Mouse (Mus musculus) hindbrain, embryonic 12.5 days (tissue): ENCODE measurements around the gene Wdfy2. TPM values are rescaled to one million over a fixed set of nuclear protein-coding genes. Genes with fewer than 3 reads are reported as not detected.
"Not testable (repeated sequence)": the region's sequence is repeated elsewhere in the genome, so short reads cannot be mapped to it uniquely, and the experiment has no call there.

Experiments
- ATAC-seq: fragments of 200-750 bp; cut with Nextera tagmentation; 2 replicates; pipeline ENCODE4 v1.8.0; 2017; ENCODE audit warnings: moderate TSS enrichment; ENCODE audit not compliant: low FRiP score
- H3K27ac ChIP-seq: fragments of 300-500 bp; sonication (generic); 2 replicates; pipeline ENCODE4 v1.5.1; 2016; ENCODE audit warnings: mild to moderate bottlenecking
- H3K27me3 ChIP-seq: fragments of 300-500 bp; sonication (generic); 2 replicates; pipeline ENCODE4 v1.6.1; 2016; ENCODE audit warnings: mild to moderate bottlenecking
- H3K36me3 ChIP-seq: fragments of 300-500 bp; sonication (generic); 2 replicates; pipeline ENCODE4 v1.6.1; 2016; ENCODE audit warnings: mild to moderate bottlenecking
- H3K4me1 ChIP-seq: fragments of 300-500 bp; sonication (generic); 2 replicates; pipeline ENCODE4 v1.6.1; 2016
- H3K4me2 ChIP-seq: fragments of 300-500 bp; sonication (generic); replicated peaks from 2 replicates; pipeline ENCODE4 v1.6.1; 2016; ENCODE audit warnings: mild to moderate bottlenecking
- H3K4me3 ChIP-seq: fragments of 300-500 bp; sonication (generic); 2 replicates; pipeline ENCODE4 v1.5.1; 2016; ENCODE audit warnings: mild to moderate bottlenecking
- H3K9ac ChIP-seq: fragments of 300-500 bp; sonication (generic); 2 replicates; pipeline ENCODE4 v1.6.1; 2016; ENCODE audit warnings: mild to moderate bottlenecking, moderate library complexity
- H3K9me3 ChIP-seq: fragments of 300-500 bp; sonication (generic); replicated peaks from 2 replicates; pipeline ENCODE4 v1.6.1; 2016; ENCODE audit warnings: mild to moderate bottlenecking
- WGBS: fragments of 180-500 bp; shearing (Covaris S2); methylation state at CpG from one replicate; pipeline ENCODE4 v1.1.7; 2016; 5-methylcytosine and 5-hydroxymethylcytosine counted together
- polyA plus RNA-seq: library from polyadenylated mRNA; unstranded; fragments of >200 nt; fragmentation: Nextera tagmentation; extraction: Ambion mirVana; gene quantifications from 2 replicates; pipeline ENCODE4 v1.2.1, GENCODE M21; 2016

The Wdfy2 gene
- polyA plus RNA-seq, 1 experiment from 2014 or later: 15.0 TPM

DNA sequence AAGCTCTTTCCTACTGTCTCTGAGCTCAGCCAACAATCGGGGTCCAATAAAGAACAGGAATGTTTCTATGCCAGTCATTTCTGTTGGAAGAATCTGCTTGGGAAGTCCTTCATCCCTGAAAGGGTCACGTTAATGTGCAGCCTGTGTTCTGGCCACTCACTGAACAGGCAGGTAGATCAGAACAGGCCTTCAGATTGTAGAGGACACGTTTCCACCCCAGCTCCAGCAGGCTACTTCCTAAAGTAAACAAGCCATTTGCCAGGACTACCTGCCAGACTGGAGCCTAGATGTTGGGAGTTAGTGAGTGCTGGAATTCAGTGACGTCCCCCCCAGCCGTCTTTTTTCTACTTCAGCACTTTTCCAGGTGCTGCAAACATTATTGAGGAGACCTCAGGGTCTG, 46.7 kb downstream of the Wdfy2 start:
- 56% methylated on average over 5 of the region's 5 CpGs for WGBS
- no peak overlapping the region for H3K4me2 ChIP-seq
- H3K4me1 ChIP-seq: peaks cover 24% of the 10 kb centered on the region
- H3K9me3 ChIP-seq: no peaks in the 10 kb centered on the region
- H3K9ac ChIP-seq: no peak overlapping the region
- no peak overlapping the region for H3K4me3 ChIP-seq
- H3K27me3 ChIP-seq: no peaks in the 10 kb centered on the region
- no peaks in the 10 kb centered on the region for H3K36me3 ChIP-seq
- H3K27ac ChIP-seq: no peak overlapping the region
- no peak for ATAC-seq

- H3K9ac ChIP-seq: no peak overlapping the region
- no peak for ATAC-seq
- H3K4me1 ChIP-seq: peaks cover 19% of the 10 kb centered on the region
- no peak overlapping the region for H3K27ac ChIP-seq
- H3K4me3 ChIP-seq: no peak overlapping the region
- H3K9me3 ChIP-seq: no peaks in the 10 kb centered on the region
- no peaks in the 10 kb centered on the region for H3K27me3 ChIP-seq
- H3K4me2 ChIP-seq: no peak overlapping the region
- H3K36me3 ChIP-seq: no peaks in the 10 kb centered on the region
- WGBS: 88% methylated on average over 1 of the region's 1 CpGs
These were observed 47.2 kb downstream of the Wdfy2 start for GRCm38 (mm10) chr14:62884639-62885038.

DNA sequence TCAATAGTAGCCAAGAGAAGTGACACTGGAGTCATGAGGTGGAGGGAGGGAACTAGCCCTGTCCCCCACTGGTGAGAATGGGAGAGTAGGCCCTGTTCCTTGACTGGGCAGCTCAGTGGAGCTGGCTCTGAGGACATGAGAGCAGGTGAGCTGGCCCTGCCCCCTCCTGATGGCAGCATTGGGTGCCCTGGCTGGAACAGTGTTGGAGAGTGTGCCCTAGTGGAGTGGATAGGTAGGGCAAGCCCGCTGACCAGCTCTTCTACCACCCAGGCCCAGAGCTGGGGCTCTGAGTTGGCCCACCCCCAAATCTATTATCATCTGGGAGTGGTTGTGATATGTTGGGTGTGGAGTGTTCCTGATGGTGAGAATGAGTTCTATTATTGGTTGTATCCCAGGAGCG, 47.7 kb downstream of the Wdfy2 start:
- no peak overlapping the region for H3K4me2 ChIP-seq
- H3K9ac ChIP-seq: no peak overlapping the region
- WGBS: 92% methylated on average over 2 of the region's 2 CpGs
- H3K4me1 ChIP-seq: peaks cover 14% of the 10 kb centered on the region
- H3K4me3 ChIP-seq: no peak overlapping the region
- H3K9me3 ChIP-seq: no peaks in the 10 kb centered on the region
- no peaks in the 10 kb centered on the region for H3K27me3 ChIP-seq
- ATAC-seq: no peak
- no peak overlapping the region for H3K27ac ChIP-seq
- no peaks in the 10 kb centered on the region for H3K36me3 ChIP-seq

DNA sequence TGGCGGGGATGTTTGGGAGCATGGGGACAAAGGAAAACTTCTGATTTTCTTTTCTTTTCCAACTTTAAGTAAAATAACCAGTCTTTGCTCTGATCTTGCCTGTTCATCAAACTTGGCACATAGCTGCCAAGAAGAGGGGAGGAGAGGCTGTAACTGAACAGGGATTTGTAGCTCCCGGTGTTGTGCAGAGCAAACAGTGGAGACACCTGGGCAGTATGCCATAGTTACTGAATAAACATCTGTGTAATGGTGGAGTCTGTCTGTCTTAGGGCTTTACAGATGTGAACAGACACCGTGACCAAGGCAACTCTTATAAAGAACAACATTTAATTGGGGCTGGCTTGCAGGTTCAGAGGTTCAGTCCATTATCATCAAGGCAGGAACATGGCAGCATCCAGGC, 53.9 kb downstream of the Wdfy2 start:
- Histone ChIP-seq H3K9me3 (no peaks in the 10 kb centered on the region), H3K4me2 (no peak overlapping the region)
- no peak for ATAC-seq

DNA sequence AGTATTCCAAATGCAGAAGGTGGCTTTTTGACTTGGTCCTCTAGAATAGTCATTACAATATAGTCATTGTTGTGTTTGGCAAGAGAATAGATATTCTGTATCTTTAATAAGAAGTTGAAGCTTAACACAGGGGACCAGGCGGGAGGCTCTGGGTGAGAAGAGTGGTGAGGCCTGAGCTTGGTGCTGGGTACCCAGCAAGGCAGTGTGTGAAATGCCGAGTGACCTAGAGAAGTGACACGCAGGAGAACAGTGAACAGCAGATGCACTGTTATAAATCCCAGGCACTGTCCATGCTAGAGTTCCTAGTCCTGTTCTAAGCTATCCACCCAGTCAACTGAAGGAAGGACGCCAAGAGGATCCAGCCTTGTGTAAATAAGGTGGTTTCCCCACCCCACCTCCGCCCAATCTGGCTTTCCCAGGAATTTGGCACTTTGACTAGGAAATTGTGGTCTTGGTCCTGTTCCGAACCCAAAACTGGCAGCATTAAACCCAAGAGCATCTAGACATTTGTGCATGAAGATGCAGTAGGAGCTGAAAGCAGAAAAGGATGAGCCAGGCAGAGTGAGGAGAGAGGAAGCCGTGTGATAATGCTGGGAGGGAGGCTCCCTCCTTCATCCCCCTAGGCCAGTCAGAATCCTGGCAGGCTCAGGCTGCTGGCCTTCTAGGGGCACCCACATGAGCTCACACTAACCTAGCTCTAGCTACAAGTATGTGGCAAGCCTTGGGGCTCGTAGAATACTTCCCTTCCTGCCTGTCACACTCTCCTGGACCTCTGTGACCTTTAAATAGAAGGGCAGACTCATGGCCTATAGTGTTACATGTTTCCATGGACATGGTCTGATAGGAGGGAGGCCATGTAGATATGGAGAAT, 55.5 kb downstream of the Wdfy2 start:
- H3K4me3 ChIP-seq: no peak overlapping the region
- no peaks in the 10 kb centered on the region for H3K27me3 ChIP-seq
- H3K36me3 ChIP-seq: no peaks in the 10 kb centered on the region
- no peak overlapping the region for H3K27ac ChIP-seq
- no peak overlapping the region for H3K9ac ChIP-seq
- ATAC-seq: no peak
- no peaks in the 10 kb centered on the region for H3K9me3 ChIP-seq
- H3K4me1 ChIP-seq: peaks cover 10% of the 10 kb centered on the region; the same call in 1 of the 2 replicates
- 80% methylated on average over 8 of the region's 8 CpGs for WGBS
- H3K4me2 ChIP-seq: no peak overlapping the region

More for the DNA sequence above, 53.9 kb downstream of the Wdfy2 start:
- no peak overlapping the region for H3K9ac ChIP-seq
- peaks cover 10% of the 10 kb centered on the region; the same call in 1 of the 2 replicates for H3K4me1 ChIP-seq
- no peaks in the 10 kb centered on the region for H3K27me3 ChIP-seq
- H3K27ac ChIP-seq: no peak overlapping the region
- no peaks in the 10 kb centered on the region for H3K36me3 ChIP-seq
- H3K4me3 ChIP-seq: no peak overlapping the region
- 94% methylated on average over 3 of the region's 3 CpGs for WGBS

DNA sequence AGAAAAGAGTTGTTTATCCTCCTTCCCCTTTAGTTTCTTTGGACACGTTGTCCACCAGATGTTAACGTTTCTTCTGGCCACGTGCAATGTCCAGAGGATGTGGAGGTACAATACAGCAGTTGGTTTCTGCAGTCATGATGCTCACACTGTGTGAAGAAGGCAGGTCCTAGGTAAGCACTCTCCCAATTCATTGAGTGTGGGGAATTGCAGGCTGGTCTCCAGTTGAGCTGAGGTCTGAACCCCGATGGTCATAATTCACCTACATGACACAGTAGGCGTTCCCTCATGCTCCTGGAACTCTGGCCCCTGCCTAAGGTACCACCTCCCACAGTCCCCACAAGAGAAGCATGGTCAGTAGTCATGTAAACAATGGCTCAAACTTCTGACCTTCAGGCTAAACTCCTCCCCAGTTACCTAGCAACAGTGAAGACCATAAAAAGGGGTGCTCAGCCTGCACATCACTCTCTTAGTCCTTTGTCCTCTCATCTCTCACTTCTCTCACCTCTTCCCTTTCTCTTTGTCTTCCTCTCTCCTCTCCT, 56.2 kb downstream of the Wdfy2 start:
- not testable (repeated sequence) for H3K4me1 ChIP-seq, H3K9me3 ChIP-seq, H3K36me3 ChIP-seq, H3K27ac ChIP-seq, H3K27me3 ChIP-seq, ATAC-seq, H3K9ac ChIP-seq, H3K4me2 ChIP-seq, H3K4me3 ChIP-seq
- 68% methylated on average over 5 of the region's 5 CpGs for WGBS

DNA sequence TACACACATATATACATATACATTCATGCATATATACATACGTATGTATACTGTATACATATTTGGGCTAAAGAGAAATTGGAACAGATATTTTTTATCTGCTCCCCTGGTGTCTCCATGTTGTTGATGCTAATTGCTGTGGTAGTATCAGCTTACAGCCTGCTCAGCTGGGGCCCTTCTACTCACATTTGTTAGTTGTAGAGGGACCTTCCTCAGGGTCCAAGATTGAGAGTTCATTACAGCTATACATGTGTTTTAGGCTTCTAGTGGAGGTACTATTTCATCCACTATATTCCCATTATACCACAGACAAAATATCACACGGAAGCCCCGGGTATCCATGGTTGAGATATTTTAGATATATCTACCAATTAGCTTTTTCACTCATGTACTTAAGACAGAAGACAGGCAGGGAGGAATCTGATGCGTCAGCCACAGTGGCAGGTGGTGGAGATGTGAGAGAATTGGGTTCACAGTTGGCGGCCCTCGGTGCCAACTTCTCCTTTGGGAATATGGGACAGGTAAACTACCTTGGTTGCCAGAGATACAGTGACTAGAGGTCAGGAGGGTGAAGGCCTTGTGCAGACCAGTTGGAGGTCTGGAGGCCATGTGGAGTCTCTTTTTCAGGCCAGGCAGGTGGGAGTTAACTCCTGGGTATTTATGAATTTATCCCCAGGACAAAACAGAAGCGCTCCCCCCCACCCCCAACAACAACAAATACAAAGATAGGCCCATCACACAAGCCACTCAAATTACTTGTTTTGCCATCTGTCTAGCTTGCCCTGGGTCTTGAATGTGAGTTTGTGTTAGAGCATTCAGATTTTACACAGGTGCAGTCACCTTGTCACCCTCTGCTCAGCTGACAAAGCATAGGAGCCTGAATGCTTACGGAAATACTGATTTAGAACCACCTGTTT, 57.7 kb downstream of the Wdfy2 start:
- H3K36me3 ChIP-seq: no peaks in the 10 kb centered on the region
- no peak overlapping the region for H3K4me2 ChIP-seq
- no peaks in the 10 kb centered on the region for H3K9me3 ChIP-seq
- no peak overlapping the region for H3K4me3 ChIP-seq
- no peak overlapping the region for H3K27ac ChIP-seq
- H3K27me3 ChIP-seq: no peaks in the 10 kb centered on the region
- WGBS: 93% methylated on average over 8 of the region's 8 CpGs
- ATAC-seq: no peak
- H3K9ac ChIP-seq: no peak overlapping the region
- H3K4me1 ChIP-seq: peaks cover 10% of the 10 kb centered on the region; the same call in 1 of the 2 replicates

GRCm38 (mm10) chr14:62898061-62898460, 60.6 kb downstream of the Wdfy2 start:
- H3K4me3 ChIP-seq: no peak overlapping the region
- no peak overlapping the region for H3K9ac ChIP-seq
- WGBS: 85% methylated on average over 6 of the region's 6 CpGs

GRCm38 (mm10) chr14:62907888-62908287, 70.4 kb downstream of the Wdfy2 start:
- Histone ChIP-seq H3K36me3 (no peaks in the 10 kb centered on the region), H3K4me3 (no peak overlapping the region), H3K27me3 (no peaks in the 10 kb centered on the region), H3K4me1 (no peaks in the 10 kb centered on the region; the same call in none of the 2 replicates), H3K4me2 (no peak overlapping the region), H3K9ac (no peak overlapping the region), H3K27ac (no peak overlapping the region), H3K9me3 (no peaks in the 10 kb centered on the region)
- no peak for ATAC-seq
- 86% methylated on average over 2 of the region's 2 CpGs for WGBS

More at GRCm38 (mm10) chr14:62898061-62898460, 60.6 kb downstream of the Wdfy2 start:
- H3K4me2 ChIP-seq: no peak overlapping the region
- H3K27me3 ChIP-seq: no peaks in the 10 kb centered on the region
- no peak for ATAC-seq
- H3K4me1 ChIP-seq: peaks cover 7% of the 10 kb centered on the region; the same call in 1 of the 2 replicates
- H3K36me3 ChIP-seq: no peaks in the 10 kb centered on the region
- no peak overlapping the region for H3K27ac ChIP-seq
- H3K9me3 ChIP-seq: no peaks in the 10 kb centered on the region

GRCm38 (mm10) chr14:62908550-62908949, 71.1 kb downstream of the Wdfy2 start:
- H3K9ac ChIP-seq: no peak overlapping the region
- H3K9me3 ChIP-seq: no peaks in the 10 kb centered on the region
- no peaks in the 10 kb centered on the region for H3K27me3 ChIP-seq
- H3K36me3 ChIP-seq: no peaks in the 10 kb centered on the region
- H3K27ac ChIP-seq: no peak overlapping the region
- no peak for ATAC-seq
- no peaks in the 10 kb centered on the region; the same call in none of the 2 replicates for H3K4me1 ChIP-seq
- no peak overlapping the region for H3K4me3 ChIP-seq
- H3K4me2 ChIP-seq: no peak overlapping the region
- 89% methylated on average over 5 of the region's 5 CpGs for WGBS

DNA sequence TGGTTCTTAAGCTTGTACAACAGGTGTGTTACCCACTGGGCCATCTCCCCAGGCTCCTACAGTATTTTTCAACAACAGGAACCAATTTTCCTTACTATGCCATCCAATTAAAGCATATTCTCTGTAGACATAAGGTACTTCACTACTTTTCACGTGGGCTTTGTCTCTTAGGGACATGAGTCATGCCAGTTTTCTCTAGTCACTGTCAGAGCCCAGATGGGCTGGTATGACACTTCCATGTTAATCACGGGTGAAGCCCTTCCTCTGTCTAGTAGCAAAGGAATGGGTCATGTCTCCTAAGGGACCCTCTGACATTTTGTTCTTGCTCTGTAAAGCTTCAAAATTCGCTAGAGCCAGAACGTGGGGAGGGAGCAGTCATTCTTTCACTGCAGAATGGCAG, 73.4 kb downstream of the Wdfy2 start:
- no peak for ATAC-seq
- H3K9me3 ChIP-seq: no peaks in the 10 kb centered on the region
- WGBS: 80% methylated on average over 4 of the region's 4 CpGs
- H3K36me3 ChIP-seq: no peaks in the 10 kb centered on the region
- no peak overlapping the region for H3K4me3 ChIP-seq
- H3K4me1 ChIP-seq: no peaks in the 10 kb centered on the region; the same call in none of the 2 replicates
- H3K9ac ChIP-seq: no peak overlapping the region
- no peak overlapping the region for H3K4me2 ChIP-seq
- no peaks in the 10 kb centered on the region for H3K27me3 ChIP-seq
- no peak overlapping the region for H3K27ac ChIP-seq

DNA sequence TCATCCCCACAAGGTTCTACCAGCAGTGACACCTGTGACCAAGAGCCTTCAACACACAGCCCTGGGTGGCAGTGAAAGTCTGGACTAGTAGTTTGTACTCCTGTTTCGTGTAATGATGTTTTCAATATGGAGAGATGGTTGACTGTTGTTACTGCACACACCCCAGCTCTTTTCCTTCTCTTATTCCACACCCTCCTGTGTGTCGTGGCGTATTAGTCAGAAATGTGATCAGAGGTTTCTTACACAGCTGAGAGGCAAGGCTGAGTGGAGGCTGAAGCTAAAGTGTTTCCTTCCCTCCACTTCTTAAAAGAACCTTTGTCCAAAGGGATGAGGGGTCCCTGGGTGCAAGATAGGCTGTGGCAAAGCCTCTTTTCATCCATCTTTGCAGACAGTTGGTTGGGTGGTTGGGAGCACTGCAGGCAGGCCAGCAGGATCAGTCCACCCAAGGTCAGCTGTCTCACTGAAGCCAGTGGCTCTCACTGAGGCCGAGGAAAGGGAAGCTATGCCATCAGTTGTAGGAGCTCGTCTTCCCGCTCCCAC, 77.7 kb downstream of the Wdfy2 start:
- Histone ChIP-seq H3K4me2 (no peak overlapping the region), H3K4me1 (no peaks in the 10 kb centered on the region; the same call in none of the 2 replicates), H3K36me3 (no peaks in the 10 kb centered on the region)

More for the DNA sequence above, 77.7 kb downstream of the Wdfy2 start:
- WGBS: 76% methylated on average over 6 of the region's 6 CpGs
- no peak overlapping the region for H3K4me3 ChIP-seq
- no peak for ATAC-seq
- no peaks in the 10 kb centered on the region for H3K27me3 ChIP-seq
- no peaks in the 10 kb centered on the region for H3K9me3 ChIP-seq
- no peak overlapping the region for H3K9ac ChIP-seq
- no peak overlapping the region for H3K27ac ChIP-seq
